Mouse (Mus musculus): ENCODE data around the gene Kcnq1. TPM values are rescaled to one million over a fixed set of nuclear protein-coding genes. Genes with fewer than 3 reads are reported as not detected.

Kcnq1 gene
- polyA plus RNA-seq, 1 experiment, result 26.7 TPM

DNA sequence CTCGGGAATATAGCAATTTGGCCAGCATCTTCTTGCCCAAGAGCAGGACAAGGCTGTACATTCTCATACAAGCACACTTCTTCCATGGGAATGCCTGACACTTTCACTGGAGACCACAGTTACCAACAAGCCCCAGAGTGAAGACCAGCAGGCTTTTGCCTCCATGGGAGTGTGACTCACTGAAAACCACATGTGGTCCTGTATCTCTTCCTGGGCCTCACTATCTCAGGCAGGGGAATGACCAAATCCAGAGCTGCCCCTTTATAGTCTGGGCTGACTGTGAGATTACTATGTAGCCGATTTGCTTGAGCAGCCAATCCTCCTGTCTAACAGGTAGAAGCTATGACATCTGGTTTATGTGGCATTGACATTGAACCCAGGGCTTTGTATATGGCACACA lies 22.5 kb upstream of the Kcnq1 start:
- no peak overlapping the region for H3K4me3 ChIP-seq (replicated peaks; ENCODE audit: extremely low read depth, low read depth, low read length)
- 83% methylated on average over 2 of the region's 2 CpGs for WGBS
- no peak for TF ChIP-seq CTCF (IDR thresholded peaks at IDR 0.05; ENCODE audit: insufficient read depth, low read length)
- TF ChIP-seq POLR2A (IDR thresholded peaks at IDR 0.05; ENCODE audit: borderline replicate concordance, extremely low read depth, low read depth, low read length), result no peak
- no peak for DNase-seq
- H3K4me1 ChIP-seq (ENCODE audit: control insufficient read depth, insufficient read depth, low read length), result no peaks in the 10 kb centered on the region

DNA sequence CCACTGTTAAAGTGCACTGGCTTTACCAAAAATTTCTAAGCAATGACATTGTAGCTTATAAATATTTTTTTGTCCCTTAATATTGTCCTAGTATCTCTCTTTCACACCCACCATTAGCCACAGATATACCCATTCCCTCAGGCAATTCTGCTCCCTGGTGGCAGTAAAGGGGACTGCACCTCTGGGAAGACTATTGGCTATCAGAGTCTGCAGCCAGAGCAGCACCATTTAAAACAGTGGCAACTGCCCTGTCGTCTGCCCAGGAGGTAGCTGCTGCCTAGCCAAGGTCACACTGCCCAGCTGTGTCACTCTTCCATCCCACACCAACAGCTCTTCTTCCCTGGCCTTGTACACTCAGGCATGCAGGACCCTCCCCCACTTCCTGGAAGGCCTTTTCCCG lies 19.8 kb upstream of the Kcnq1 start:
- 54% methylated on average over 2 of the region's 2 CpGs for WGBS
- Histone ChIP-seq H3K4me1 (ENCODE audit: control insufficient read depth, insufficient read depth, low read length) (no peaks in the 10 kb centered on the region), H3K4me3 (replicated peaks; ENCODE audit: extremely low read depth, low read depth, low read length) (no peak overlapping the region)
- peak; percentile 73 for DNase-seq
- TF ChIP-seq POLR2A (IDR thresholded peaks at IDR 0.05; ENCODE audit: borderline replicate concordance, extremely low read depth, low read depth, low read length) (no peak), CTCF (IDR thresholded peaks at IDR 0.05; ENCODE audit: insufficient read depth, low read length) (peak; percentile 77)

DNA sequence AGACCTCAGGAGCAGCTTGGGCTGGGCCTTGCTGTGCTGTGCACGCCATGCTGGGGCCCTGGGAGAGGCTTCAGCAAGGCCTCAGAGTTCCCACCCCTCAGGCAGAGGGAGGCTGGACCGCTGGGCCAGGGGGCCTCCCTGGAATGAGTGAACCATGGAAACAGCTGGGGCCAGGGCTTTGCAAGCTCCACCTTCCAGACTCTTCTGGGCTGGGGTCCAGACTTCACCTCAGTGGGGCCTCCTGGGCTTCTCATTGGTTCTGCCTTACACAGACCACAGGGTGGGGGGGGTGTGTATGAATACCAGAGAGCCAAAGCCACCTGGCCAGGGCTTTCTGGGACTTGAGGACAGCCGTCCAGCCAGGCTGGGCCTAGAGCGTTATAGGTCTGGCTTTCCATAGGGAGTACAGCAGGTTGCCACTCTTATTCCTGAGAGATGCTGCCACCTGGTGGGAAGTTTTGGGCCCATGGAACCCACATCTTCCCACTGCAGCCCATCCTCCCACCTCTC lies 19.0 kb upstream of the Kcnq1 start:
- DNase-seq, result peak; percentile 31

DNA sequence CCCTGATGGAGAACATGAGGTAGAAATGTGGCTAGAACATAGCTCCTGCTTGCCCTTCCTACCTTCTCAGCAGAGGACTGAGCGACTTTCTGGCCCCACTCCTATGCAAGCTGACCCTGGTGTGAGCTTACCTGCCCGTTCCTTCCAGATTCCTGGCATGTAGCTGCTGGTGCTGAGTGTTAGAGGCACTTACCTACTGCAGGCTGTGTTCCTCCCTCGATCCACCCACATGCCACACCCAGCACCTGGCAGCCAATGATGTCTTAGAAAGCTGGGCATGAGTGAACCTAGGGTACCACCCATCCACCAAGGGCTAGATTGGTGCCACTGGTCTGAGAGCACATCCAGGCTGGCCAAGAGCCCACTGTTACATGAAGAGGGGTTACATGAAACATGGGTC lies 12.3 kb upstream of the Kcnq1 start:
- 65% methylated on average over 3 of the region's 3 CpGs for WGBS
- H3K4me1 ChIP-seq (ENCODE audit: control insufficient read depth, insufficient read depth, low read length), result no peaks in the 10 kb centered on the region
- no peak for TF ChIP-seq POLR2A (IDR thresholded peaks at IDR 0.05; ENCODE audit: borderline replicate concordance, extremely low read depth, low read depth, low read length)
- TF ChIP-seq CTCF (IDR thresholded peaks at IDR 0.05; ENCODE audit: insufficient read depth, low read length), result no peak
- no peak overlapping the region for H3K4me3 ChIP-seq (replicated peaks; ENCODE audit: extremely low read depth, low read depth, low read length)
- DNase-seq, result no peak

More for the DNA sequence above, 19.0 kb upstream of the Kcnq1 start:
- TF ChIP-seq CTCF (IDR thresholded peaks at IDR 0.05; ENCODE audit: insufficient read depth, low read length) (peak; percentile 44), POLR2A (IDR thresholded peaks at IDR 0.05; ENCODE audit: borderline replicate concordance, extremely low read depth, low read depth, low read length) (no peak)
- H3K4me1 ChIP-seq (ENCODE audit: control insufficient read depth, insufficient read depth, low read length), result no peaks in the 10 kb centered on the region
- WGBS, result 64% methylated on average over 4 of the region's 4 CpGs
- H3K4me3 ChIP-seq (replicated peaks; ENCODE audit: extremely low read depth, low read depth, low read length), result no peak overlapping the region

DNA sequence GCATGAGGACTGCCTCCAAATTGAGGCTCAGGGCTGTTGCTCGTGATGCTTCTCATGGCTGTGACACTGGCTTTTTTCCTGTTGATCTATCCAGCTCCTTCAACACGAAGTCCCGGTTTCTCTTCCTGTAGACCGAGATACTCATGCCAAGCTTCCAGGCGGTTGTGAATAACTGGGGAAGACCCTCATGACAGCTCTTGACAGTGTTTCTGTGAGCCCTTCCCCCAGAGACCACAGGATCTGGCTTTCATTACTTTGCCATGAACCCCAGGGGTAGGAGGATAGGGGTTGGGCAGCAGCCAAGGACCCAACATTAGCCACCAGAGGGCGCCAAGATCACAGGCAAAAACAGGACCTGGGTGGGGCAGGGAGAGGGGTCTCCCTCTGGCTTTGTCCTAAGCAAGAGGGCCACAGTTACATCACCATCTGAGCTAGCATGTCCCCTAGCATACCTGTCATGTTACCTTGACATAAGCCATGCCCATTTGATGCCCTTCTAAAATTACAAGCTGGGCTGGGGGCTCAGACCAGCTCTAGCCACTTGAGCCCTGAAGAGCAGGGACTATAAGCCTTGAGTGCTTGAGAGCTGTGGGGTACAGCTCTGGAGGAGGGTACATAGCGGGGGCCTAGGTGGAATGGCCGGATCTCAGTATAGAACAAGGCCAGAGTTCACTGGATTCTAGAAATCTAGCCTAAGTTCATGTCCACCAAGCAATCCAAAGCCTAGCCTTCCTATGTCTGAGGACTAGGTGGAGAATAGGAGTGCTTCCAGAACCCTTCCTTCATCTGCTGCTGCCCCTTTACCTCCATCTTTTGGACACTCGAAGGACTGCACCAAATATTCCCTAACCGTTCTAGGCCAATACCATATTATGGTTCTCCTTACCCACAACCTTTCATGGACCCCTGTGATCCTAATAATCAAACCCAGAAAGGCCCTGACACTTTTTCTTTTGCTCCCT lies 11.3 kb upstream of the Kcnq1 start, which contains the start of gene Trpm5:
TSS of gene Trpm5 (minus strand) at position 51 of the 962 bp plus-strand sequence.
- WGBS, result 41% methylated on average over 10 of the region's 10 CpGs
- Histone ChIP-seq H3K4me3 (replicated peaks; ENCODE audit: extremely low read depth, low read depth, low read length) (no peak within 1 kb of the TSS), H3K4me1 (ENCODE audit: control insufficient read depth, insufficient read depth, low read length) (no peaks in the 10 kb centered on the region)
- DNase-seq, result peak; percentile 78
- peak; percentile 86 for TF ChIP-seq CTCF (IDR thresholded peaks at IDR 0.05; ENCODE audit: insufficient read depth, low read length)
- TF ChIP-seq POLR2A (IDR thresholded peaks at IDR 0.05; ENCODE audit: borderline replicate concordance, extremely low read depth, low read depth, low read length), result no peak

DNA sequence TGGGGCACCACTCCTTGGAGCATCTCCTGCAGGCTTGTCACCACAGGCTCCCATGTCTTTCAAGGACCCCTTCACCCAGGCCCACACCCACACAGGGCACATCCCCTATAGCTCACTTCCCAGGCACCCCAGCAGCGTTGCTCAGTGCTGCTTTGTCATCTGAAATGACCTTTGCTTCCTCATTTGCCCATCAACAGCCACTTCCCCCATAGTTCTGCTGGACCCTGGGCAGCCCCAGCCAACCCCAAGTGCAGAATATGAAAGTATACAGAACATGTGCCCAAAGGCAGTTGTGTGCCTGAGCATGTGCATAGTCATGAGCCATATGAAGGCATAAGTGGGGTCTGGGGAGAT lies 10.6 kb upstream of the Kcnq1 start:
- DNase-seq, result no peak
- Histone ChIP-seq H3K4me3 (replicated peaks; ENCODE audit: extremely low read depth, low read depth, low read length) (no peak overlapping the region), H3K4me1 (ENCODE audit: control insufficient read depth, insufficient read depth, low read length) (no peaks in the 10 kb centered on the region)
- TF ChIP-seq CTCF (IDR thresholded peaks at IDR 0.05; ENCODE audit: insufficient read depth, low read length) (no peak), POLR2A (IDR thresholded peaks at IDR 0.05; ENCODE audit: borderline replicate concordance, extremely low read depth, low read depth, low read length) (no peak)
- 46% methylated on average over 1 of the region's 1 CpGs for WGBS

DNA sequence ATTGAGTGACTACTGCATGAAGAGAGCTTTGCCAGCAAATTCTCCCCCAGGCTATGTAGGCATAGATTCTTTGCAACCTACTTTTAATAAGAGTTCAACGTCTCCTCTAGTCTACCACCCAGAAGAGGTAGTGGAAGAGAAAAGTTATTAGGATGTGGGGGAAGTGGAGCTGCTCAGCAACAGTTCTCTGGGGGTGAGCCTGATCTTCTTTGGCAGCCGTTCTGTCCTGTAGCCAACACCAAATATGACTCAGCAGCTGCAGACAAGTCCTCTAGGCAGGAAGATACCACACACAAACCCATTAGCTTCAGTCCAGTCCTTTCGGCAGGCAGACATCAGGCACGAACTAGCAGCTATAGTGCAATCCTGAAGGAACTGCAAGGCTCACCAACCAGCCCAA lies 5.4 kb upstream of the Kcnq1 start:
- Histone ChIP-seq H3K4me3 (replicated peaks; ENCODE audit: extremely low read depth, low read depth, low read length) (no peak overlapping the region), H3K4me1 (ENCODE audit: control insufficient read depth, insufficient read depth, low read length) (peaks cover 3% of the 10 kb centered on the region; the same call in 1 of the 2 replicates)
- no peak for DNase-seq
- whole genome bisulfite sequencing, result 44% methylated on average over 4 of the region's 4 CpGs
- no peak for TF ChIP-seq CTCF (IDR thresholded peaks at IDR 0.05; ENCODE audit: insufficient read depth, low read length)
- no peak for TF ChIP-seq POLR2A (IDR thresholded peaks at IDR 0.05; ENCODE audit: borderline replicate concordance, extremely low read depth, low read depth, low read length)

DNA sequence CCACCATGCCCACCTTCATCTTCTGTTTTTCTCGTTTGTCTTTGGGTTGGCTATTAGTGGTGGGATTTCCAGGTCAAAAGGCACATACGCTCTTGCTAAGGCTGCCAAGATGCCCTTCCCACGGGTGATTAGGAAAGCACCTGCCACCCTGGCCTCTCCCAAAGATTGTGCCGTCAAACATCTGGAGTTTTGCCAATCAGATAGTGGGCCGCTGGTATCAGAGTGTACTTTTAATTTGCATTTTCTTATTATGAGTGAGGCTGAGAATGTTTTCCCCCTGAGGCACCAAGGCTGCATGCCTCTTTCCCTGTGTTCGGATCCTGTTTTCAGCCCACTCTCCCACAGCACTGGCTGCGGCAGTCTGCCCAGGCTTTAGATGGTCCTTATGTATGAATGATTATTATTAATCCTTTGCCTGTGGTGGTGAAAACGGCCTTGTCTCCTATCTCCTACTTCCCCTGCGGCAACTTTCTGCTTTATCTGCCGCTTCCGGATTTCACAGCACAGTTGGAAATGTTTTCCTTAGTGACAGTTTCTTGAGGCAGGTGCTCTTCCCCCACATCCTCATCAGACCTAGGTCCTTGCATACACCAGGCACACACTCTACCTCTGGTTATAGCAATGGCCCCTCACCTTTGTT lies 784 bp upstream of the Kcnq1 start:
- TF ChIP-seq POLR2A (IDR thresholded peaks at IDR 0.05; ENCODE audit: borderline replicate concordance, extremely low read depth, low read depth, low read length), result no peak
- TF ChIP-seq CTCF (IDR thresholded peaks at IDR 0.05; ENCODE audit: insufficient read depth, low read length), result no peak
- Histone ChIP-seq H3K4me3 (replicated peaks; ENCODE audit: extremely low read depth, low read depth, low read length) (no peak overlapping the region), H3K4me1 (ENCODE audit: control insufficient read depth, insufficient read depth, low read length) (peaks cover 17% of the 10 kb centered on the region)
- DNase-seq, result peak; percentile 17
- 46% methylated on average over 11 of the region's 11 CpGs for WGBS

DNA sequence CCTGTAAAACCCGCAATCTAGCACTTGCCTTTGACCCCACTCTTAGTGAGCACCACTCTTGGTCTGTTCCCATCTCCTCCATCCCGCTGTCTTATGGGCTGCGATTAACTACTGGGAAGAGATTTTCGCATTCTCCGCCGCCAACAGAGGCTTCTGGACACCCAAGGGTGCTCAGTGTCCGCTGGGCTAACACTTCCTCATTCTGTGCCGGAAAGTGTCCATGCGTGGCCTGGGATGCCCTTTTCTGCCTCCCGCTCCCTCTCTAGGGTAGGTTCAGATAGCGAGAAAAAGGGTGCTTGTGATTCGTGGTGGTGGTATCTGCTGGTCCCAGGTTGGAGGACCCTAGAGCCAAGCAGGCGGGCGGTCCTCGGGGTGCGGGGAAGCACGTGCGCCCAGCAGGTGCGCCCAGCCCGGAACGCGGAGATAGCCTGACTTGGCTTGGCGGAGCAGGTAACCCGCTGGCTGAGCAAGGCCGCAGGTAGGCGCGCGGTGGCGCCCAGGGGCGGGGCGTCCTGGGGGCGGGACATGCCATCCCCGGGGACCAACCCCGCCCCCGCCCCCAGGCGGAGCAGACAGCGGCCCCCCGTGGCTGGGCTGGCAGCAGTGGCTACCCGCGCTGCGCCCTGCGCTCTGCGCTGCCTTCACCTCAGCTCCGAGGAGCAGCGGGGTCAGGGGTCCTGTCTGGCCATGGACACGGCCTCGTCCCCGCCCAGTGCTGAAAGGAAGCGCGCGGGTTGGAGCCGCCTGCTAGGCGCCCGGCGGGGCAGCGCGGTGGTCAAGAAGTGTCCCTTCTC lies 707 bp downstream of the Kcnq1 start:
- TF ChIP-seq CTCF (IDR thresholded peaks at IDR 0.05; ENCODE audit: insufficient read depth, low read length) (no peak), POLR2A (IDR thresholded peaks at IDR 0.05; ENCODE audit: borderline replicate concordance, extremely low read depth, low read depth, low read length) (peak; percentile 39; the same call in 1 of the 2 replicates)
- H3K4me3 ChIP-seq (replicated peaks; ENCODE audit: extremely low read depth, low read depth, low read length), result peak overlapping the region; percentile 58
- 8% methylated on average over 56 of the region's 57 CpGs for WGBS
- H3K4me1 ChIP-seq (ENCODE audit: control insufficient read depth, insufficient read depth, low read length), result peaks cover 28% of the 10 kb centered on the region
- DNase-seq, result peak; percentile 75
